ENCODE assay signal across 32 mouse cellular contexts in the genomic region with DNA sequence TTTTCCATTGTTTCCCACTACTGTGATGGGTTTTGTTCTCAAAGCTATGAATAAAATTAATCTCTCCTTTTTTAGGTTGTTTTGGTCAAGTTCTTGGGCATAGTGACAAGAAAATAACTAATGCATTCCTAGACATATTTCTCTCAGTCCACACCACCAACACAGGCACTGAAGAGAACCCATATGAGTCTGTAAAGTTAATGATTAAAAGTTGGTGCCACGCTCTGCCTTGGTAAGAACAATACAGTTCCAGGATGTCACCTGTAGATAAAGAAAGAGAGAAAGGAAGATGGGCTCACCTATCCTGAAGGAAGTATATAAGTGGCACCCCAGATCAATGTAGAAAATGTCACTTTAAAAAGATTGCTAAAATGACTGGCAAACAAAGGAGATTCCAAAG.
"Had no signal": no experiment of that assay in that cellular context is flagged by ENCODE, and none has a peak within 500 bp of the region (broad histone marks: within the 10 kb centered on the region; RNA-seq: fewer than 3 reads in every experiment).

No protein-coding gene starts in this region.

- H3K4me1 ChIP-seq: heart, embryonic 10.5 days; heart, embryonic 12.5 days; heart, embryonic 13.5 days; heart, embryonic 15.5 days; hindbrain, embryonic 10.5 days; hindbrain, embryonic 12.5 days; hindbrain, embryonic 13.5 days; hindbrain, embryonic 15.5 days; kidney, embryonic 15.5 days had no signal

- ATAC-seq: hindbrain, embryonic 16.5 days; hindbrain, postnatal 0 days; inflammation-experienced regulatory T-cells, adult 6 months had no signal

- H3K9ac ChIP-seq: heart, embryonic 12.5 days; heart, embryonic 13.5 days; heart, embryonic 15.5 days; hindbrain, embryonic 12.5 days; hindbrain, embryonic 13.5 days; hindbrain, embryonic 14.5 days; hindbrain, embryonic 15.5 days; kidney, embryonic 15.5 days had no signal

- H3K4me2 ChIP-seq: heart, embryonic 11.5 days; heart, embryonic 12.5 days; heart, embryonic 13.5 days; heart, embryonic 15.5 days; hindbrain, embryonic 12.5 days; hindbrain, embryonic 13.5 days; hindbrain, embryonic 14.5 days; hindbrain, embryonic 15.5 days; kidney, embryonic 15.5 days had no signal

- H3K27me3 ChIP-seq: heart, embryonic 12.5 days; heart, embryonic 13.5 days; heart, embryonic 15.5 days; hindbrain, embryonic 12.5 days; hindbrain, embryonic 13.5 days; hindbrain, embryonic 15.5 days; kidney, embryonic 15.5 days had no signal

- DNase-seq: heart, postnatal 10 days; heart, postnatal 14 days; heart, postnatal 36 days; heart, postnatal 4 days; kidney, adult 11 months; kidney, adult 18-20 months; kidney, adult 8-10 months; kidney, adult 9 months; kidney, postnatal 10 days; kidney, postnatal 14 days; kidney, postnatal 25 days; kidney, postnatal 36 days; kidney, postnatal 4 days; layer of hippocampus, adult 9-11 months; layer of hippocampus, postnatal 36 days had no signal

- H3K9me3 ChIP-seq: heart, embryonic 10.5 days; heart, embryonic 12.5 days; heart, embryonic 13.5 days; heart, embryonic 15.5 days; hindbrain, embryonic 10.5 days; hindbrain, embryonic 12.5 days; hindbrain, embryonic 13.5 days; hindbrain, embryonic 15.5 days; kidney, embryonic 15.5 days had no signal

- H3K27ac ChIP-seq: heart, embryonic 10.5 days; heart, embryonic 13.5 days; heart, embryonic 15.5 days; hindbrain, embryonic 10.5 days; hindbrain, embryonic 12.5 days; hindbrain, embryonic 13.5 days; hindbrain, embryonic 14.5 days; hindbrain, embryonic 15.5 days; hindbrain, postnatal 0 days; kidney, embryonic 15.5 days; kidney, postnatal 0 days; layer of hippocampus, adult 2 months; left cerebral cortex, adult 2 months had no signal

- H3K4me3 ChIP-seq: heart, embryonic 10.5 days; heart, embryonic 12.5 days; heart, embryonic 13.5 days; heart, embryonic 15.5 days; hindbrain, embryonic 10.5 days; hindbrain, embryonic 12.5 days; hindbrain, embryonic 13.5 days; hindbrain, embryonic 15.5 days; kidney, embryonic 15.5 days; layer of hippocampus, adult 2 months; left cerebral cortex, adult 2 months had no signal

- H3K36me3 ChIP-seq: heart, embryonic 10.5 days; heart, embryonic 12.5 days; heart, embryonic 13.5 days; heart, embryonic 15.5 days; hindbrain, embryonic 10.5 days; hindbrain, embryonic 12.5 days; hindbrain, embryonic 13.5 days; hindbrain, embryonic 15.5 days; kidney, embryonic 15.5 days had no signal
